Mouse (Mus musculus) lung, embryonic 14.5 days (tissue): ENCODE measurements at regions not wholly inside any gene's neighbourhood (a gene's known extent, or its start where the extent isn't known, plus 50 kb on each side); places are given as distances from the start of the nearest gene placed in this dataset.

Experiments used
- ATAC-seq: fragments of 200-750 bp; cut with Nextera tagmentation; 2 replicates; pipeline ENCODE4 v1.8.0; 2017; ENCODE audit warnings: mild to moderate bottlenecking, moderate TSS enrichment, moderate library complexity; ENCODE audit not compliant: insufficient read depth
- DNase-seq: peaks from one replicate; pipeline ENCODE4 v3.0.0-alpha.2; 2015
- H3K27ac ChIP-seq: fragments of 300-500 bp; sonication (generic); 2 replicates; pipeline ENCODE4 v1.5.1; 2014; ENCODE audit warnings: low read depth, mild to moderate bottlenecking, moderate library complexity
- H3K27me3 ChIP-seq: fragments of 300-500 bp; sonication (generic); 2 replicates; pipeline ENCODE4 v1.6.1; 2014; ENCODE audit warnings: low read length, control low read depth; ENCODE audit not compliant: insufficient read depth
- H3K36me3 ChIP-seq: fragments of 300-500 bp; sonication (generic); 2 replicates; pipeline ENCODE4 v1.6.1; 2014; ENCODE audit warnings: control low read depth; ENCODE audit not compliant: insufficient read depth
- H3K4me1 ChIP-seq: fragments of 300-500 bp; sonication (generic); 2 replicates; pipeline ENCODE4 v1.6.1; 2014; ENCODE audit warnings: antibody characterized with exemption, control low read depth; ENCODE audit not compliant: insufficient read depth
- H3K4me2 ChIP-seq: fragments of 300-500 bp; sonication (generic); 2 replicates; pipeline ENCODE4 v1.6.1; 2014; ENCODE audit warnings: mild to moderate bottlenecking
- H3K4me3 ChIP-seq: fragments of 300-500 bp; sonication (generic); 2 replicates; pipeline ENCODE4 v1.5.1; 2014; ENCODE audit warnings: low read depth, low read length
- H3K9ac ChIP-seq: fragments of 300-500 bp; sonication (generic); 2 replicates; pipeline ENCODE4 v1.6.1; 2014
- H3K9me3 ChIP-seq: fragments of 300-500 bp; sonication (generic); 2 replicates; pipeline ENCODE4 v1.6.1; 2016; ENCODE audit warnings: low read depth, low read length, control low read depth
- CTCF ChIP-seq: IDR thresholded peaks from 2 replicates; pipeline ENCODE4 v1.5.1; 2016; ENCODE audit warnings: antibody characterized with exemption, low read depth
- WGBS: fragments of 180-500 bp; shearing (Covaris S2); extraction: QIAGEN DNeasy Blood & Tissue Kit; methylation state at CpG from one replicate; pipeline ENCODE4 v1.1.7; 2014; 5-methylcytosine and 5-hydroxymethylcytosine counted together

DNA sequence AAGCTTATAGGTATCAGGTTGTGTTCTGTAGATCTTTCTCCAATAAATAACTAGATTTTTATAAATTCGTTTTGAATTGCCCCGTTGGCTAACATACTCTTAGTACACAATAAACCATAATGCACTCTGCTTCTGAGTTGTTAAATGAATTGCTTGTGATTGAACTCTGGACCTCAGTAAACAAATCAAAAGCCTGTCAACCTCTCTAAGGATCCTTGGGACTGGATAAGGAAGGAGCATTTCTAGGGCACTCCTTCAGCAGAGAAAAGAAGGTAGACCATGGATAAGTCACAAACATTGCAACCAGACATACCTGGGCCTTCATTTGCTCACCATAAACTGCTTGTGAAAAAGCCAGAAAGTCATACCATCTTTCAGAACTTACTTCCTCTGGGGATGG, 191.4 kb downstream of the S1pr1 start:
- no peak for DNase-seq
- no peak for TF ChIP-seq CTCF
- H3K9me3 ChIP-seq, result no peaks in the 10 kb centered on the region
- ATAC-seq, result no peak
- 71% methylated on average over 2 of the region's 2 CpGs for WGBS
- no peak overlapping the region for H3K27ac ChIP-seq
- H3K27me3 ChIP-seq, result no peaks in the 10 kb centered on the region
- H3K9ac ChIP-seq, result no peak overlapping the region
- no peaks in the 10 kb centered on the region for H3K4me1 ChIP-seq
- no peaks in the 10 kb centered on the region for H3K36me3 ChIP-seq
- no peak overlapping the region for H3K4me2 ChIP-seq
- H3K4me3 ChIP-seq, result no peak overlapping the region

GRCm38 (mm10) chr3:115515645-115516044, 199.2 kb downstream of the S1pr1 start:
- no peaks in the 10 kb centered on the region for H3K4me1 ChIP-seq
- H3K36me3 ChIP-seq, result no peaks in the 10 kb centered on the region
- H3K27ac ChIP-seq, result no peak overlapping the region
- H3K4me3 ChIP-seq, result no peak overlapping the region
- no peak for DNase-seq
- H3K4me2 ChIP-seq, result no peak overlapping the region
- TF ChIP-seq CTCF, result no peak
- no peak overlapping the region for H3K9ac ChIP-seq
- H3K27me3 ChIP-seq, result no peaks in the 10 kb centered on the region
- no peak for ATAC-seq
- WGBS, result 86% methylated on average over 4 of the region's 4 CpGs
- H3K9me3 ChIP-seq, result no peaks in the 10 kb centered on the region

DNA sequence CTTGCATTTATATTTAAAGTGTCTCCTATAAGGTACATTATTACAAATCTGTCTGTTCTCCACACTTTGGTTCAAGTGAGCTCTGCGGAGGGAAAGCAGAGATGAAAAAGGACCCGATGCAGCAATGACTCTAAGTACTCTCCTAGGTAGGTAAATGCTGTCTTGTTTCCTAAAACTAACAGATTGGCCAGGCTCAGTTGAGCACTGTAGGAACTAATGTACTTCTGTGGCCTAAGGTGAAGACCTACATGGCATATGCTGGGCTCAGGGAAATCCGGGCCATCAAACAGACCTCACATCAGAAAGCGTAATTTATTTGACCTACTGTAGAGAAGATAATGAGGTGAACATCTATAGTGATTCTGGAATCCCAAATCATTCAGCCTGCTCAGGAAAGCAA, 205.2 kb downstream of the S1pr1 start:
- H3K27ac ChIP-seq, result no peak overlapping the region
- no peak for DNase-seq
- no peak for TF ChIP-seq CTCF
- 93% methylated on average over 4 of the region's 4 CpGs for WGBS
- no peak overlapping the region for H3K9ac ChIP-seq
- no peak for ATAC-seq
- H3K4me3 ChIP-seq, result no peak overlapping the region
- H3K9me3 ChIP-seq, result no peaks in the 10 kb centered on the region
- H3K27me3 ChIP-seq, result no peaks in the 10 kb centered on the region
- no peaks in the 10 kb centered on the region for H3K4me1 ChIP-seq
- no peak overlapping the region for H3K4me2 ChIP-seq
- no peaks in the 10 kb centered on the region for H3K36me3 ChIP-seq

DNA sequence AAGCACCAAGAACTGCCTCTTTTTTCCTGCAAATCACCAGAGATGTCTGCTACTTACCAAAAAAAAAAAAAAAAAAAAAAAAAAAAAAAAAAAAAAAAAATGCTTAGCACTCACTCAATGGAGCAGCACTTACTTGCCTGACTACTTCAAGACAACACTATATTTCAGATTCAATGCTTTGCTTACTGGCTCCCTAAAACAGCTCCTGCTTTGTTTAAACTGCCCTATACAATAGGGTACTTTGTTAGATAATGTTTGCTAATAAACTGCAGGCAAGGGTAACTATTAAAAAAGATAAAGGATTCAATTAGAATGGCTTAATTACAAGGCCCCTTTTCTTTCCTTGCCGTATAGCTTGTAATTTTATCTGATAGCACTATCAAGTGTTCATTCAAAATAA, 217.5 kb downstream of the S1pr1 start:
- H3K4me3 ChIP-seq, result no peak overlapping the region
- H3K4me1 ChIP-seq, result no peaks in the 10 kb centered on the region
- H3K27me3 ChIP-seq, result no peaks in the 10 kb centered on the region
- H3K4me2 ChIP-seq, result no peak overlapping the region
- no peak overlapping the region for H3K27ac ChIP-seq
- no peak for ATAC-seq
- H3K36me3 ChIP-seq, result no peaks in the 10 kb centered on the region
- TF ChIP-seq CTCF, result no peak
- H3K9me3 ChIP-seq, result no peaks in the 10 kb centered on the region
- no peak for DNase-seq
- WGBS, result 79% methylated on average over 1 of the region's 1 CpGs
- no peak overlapping the region for H3K9ac ChIP-seq

DNA sequence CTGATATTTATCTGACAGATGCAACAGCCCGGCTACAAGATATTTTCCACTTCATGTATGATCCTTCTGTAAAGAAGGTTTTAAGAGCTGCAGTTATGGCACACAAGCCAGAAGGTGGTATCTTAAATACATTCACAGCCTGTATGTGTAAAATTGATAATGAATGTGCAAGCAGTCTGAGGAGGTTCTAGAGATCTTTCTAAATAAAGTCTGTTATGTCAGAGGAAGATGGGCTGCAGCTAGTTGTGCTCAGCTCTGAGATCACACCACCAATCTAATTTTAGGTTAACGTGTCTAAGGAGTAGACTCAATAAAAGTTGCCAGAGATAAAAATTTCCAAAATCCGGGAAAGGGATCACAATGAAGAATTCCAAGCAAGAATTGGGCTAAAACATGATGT, 218.8 kb downstream of the S1pr1 start:
- Histone ChIP-seq H3K4me3 (no peak overlapping the region), H3K4me1 (no peaks in the 10 kb centered on the region), H3K4me2 (no peak overlapping the region), H3K27ac (no peak overlapping the region), H3K27me3 (no peaks in the 10 kb centered on the region), H3K36me3 (no peaks in the 10 kb centered on the region), H3K9ac (no peak overlapping the region), H3K9me3 (no peaks in the 10 kb centered on the region)
- DNase-seq (no peak), ATAC-seq (no peak)
- TF ChIP-seq CTCF, result no peak
- 71% methylated on average over 3 of the region's 3 CpGs for WGBS

DNA sequence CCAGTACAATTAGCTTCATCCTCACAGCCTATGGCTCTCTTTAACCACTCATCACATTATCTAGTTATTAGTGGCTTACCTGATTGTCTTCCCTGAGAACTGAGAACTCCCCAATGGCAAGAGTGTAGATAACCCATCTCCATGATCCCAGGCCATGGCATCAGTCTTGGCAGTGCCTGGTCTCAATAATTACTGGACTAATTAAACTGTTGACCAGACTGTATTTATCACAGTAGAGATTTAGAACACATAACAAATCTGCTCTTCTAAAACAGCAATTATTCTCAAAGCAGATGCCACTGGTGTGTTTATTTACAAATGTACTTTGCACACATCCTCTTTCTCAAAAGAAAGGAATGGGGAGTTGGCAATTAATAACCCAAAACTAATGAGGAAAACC, 219.2 kb downstream of the S1pr1 start:
- no peaks in the 10 kb centered on the region for H3K36me3 ChIP-seq
- H3K4me1 ChIP-seq, result no peaks in the 10 kb centered on the region
- no peak overlapping the region for H3K4me3 ChIP-seq
- H3K9me3 ChIP-seq, result no peaks in the 10 kb centered on the region
- H3K27ac ChIP-seq, result no peak overlapping the region
- H3K4me2 ChIP-seq, result no peak overlapping the region
- ATAC-seq (no peak), DNase-seq (no peak)
- H3K9ac ChIP-seq, result no peak overlapping the region
- no peak for TF ChIP-seq CTCF
- H3K27me3 ChIP-seq, result no peaks in the 10 kb centered on the region

GRCm38 (mm10) chr3:115468980-115469379, 245.9 kb downstream of the S1pr1 start:
- Histone ChIP-seq H3K4me2 (no peak overlapping the region), H3K4me3 (no peak overlapping the region), H3K36me3 (no peaks in the 10 kb centered on the region), H3K9ac (no peak overlapping the region), H3K4me1 (no peaks in the 10 kb centered on the region), H3K9me3 (no peaks in the 10 kb centered on the region), H3K27ac (no peak overlapping the region), H3K27me3 (no peaks in the 10 kb centered on the region)
- ATAC-seq (no peak), DNase-seq (no peak)
- 65% methylated on average over 4 of the region's 4 CpGs for WGBS
- no peak for TF ChIP-seq CTCF

- H3K9me3 ChIP-seq, result no peaks in the 10 kb centered on the region
- H3K27ac ChIP-seq, result no peak overlapping the region
- DNase-seq (no peak), ATAC-seq (no peak)
- no peaks in the 10 kb centered on the region for H3K36me3 ChIP-seq
- no peaks in the 10 kb centered on the region for H3K4me1 ChIP-seq
- TF ChIP-seq CTCF, result no peak
- H3K4me2 ChIP-seq, result no peak overlapping the region
- H3K27me3 ChIP-seq, result no peaks in the 10 kb centered on the region
- no peak overlapping the region for H3K4me3 ChIP-seq
- no peak overlapping the region for H3K9ac ChIP-seq
- 68% methylated on average over 2 of the region's 2 CpGs for WGBS
Observed at GRCm38 (mm10) chr3:115467850-115468249, 247.0 kb downstream of the S1pr1 start.
